Mouse (Mus musculus) telencephalon, adult 2 months (tissue): Measurements from ENCODE around the gene Tmem141.

Experiments used
- DNase-seq: peaks from one replicate; pipeline ENCODE4 v3.0.0-alpha.2; 2011; ENCODE audit warnings: low read depth, low spot score

Gene Tmem141

DNA sequence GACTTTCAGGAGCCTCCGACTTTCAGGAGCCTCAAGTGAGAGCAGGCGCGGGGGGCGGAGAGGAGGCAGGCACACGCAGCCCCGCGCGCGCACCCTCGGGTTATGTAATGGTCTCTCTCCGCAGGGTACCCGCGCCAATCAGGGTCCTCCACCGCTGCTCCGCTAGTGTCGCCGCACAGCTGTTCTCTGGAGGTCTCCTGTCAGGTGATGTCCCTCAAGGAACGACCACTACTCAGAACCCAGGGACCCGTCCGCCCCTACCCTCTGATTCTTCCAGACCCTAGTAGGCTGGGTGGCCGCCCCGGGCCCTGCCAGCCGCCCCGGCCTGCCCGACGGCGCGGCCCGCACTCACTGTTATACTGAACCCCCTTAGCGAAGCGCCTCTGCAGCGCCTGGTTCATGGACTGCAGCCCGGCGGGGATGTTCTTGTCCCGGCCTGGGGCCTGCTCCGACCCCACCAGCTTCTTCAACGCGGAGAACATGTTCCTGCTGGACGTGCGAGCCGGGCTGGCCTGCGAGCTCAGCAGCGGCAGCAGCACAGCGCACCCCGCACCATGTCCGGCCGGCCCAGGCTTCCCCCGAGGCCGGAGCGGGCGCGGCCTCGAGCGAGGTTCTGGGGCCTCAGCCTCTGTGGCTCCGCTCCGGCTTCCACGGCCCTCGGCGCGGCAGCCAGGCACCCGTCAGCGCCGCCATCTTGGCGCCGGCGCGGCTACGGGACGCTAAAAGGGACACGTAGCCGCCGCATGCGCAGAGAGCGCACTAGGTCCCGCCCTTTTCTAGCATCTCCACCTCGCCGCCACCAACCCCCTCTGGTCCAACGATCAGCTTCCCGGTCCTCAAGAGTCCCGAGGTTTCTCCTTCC, 13.8 kb downstream of the Tmem141 start, which contains the start of gene Rabl6:
Gene Rabl6 (minus strand): TSS at position 761 of the 862 bp plus-strand sequence.
- peak; percentile 69 for DNase-seq

DNA sequence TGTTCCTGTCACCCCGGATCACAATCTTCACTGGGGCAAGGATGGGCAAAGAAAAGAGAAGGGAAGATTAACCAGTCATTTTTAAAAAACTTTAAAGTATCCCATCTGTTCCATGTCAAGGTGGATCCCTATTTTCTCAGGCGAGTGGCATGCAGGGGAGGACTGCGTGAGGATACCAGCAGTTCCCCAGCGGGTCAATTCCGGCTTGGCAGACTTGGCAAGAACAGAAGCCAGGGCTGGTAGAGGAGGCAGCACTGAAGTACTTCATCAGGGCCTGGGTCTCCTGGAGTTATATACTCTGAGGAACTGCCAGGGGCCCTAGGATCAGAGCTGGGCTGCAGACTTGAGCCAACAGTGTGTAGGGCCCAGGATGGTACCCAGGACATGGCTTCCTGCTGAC, 19.3 kb downstream of the Tmem141 start:
- DNase-seq: no peak

DNA sequence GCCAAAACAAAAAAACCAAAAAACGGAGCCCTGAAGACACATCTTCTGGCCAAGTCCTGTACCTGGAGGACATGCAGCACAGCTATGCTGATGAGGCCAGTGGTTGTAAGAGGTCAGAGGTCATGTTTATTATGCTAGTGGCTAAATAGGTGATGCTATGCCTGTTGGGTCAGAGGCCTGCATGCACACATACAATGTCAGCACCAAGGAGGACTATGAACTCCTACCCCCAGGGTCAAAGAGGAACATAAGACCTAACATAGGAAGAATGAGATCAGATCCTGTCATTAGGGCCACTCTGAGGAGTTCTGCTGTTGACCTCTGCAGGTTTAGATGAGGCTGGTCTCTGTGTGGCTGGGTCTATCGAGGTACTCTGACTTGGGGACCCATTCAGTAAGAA, 21.8 kb downstream of the Tmem141 start:
- DNase-seq: no peak

DNA sequence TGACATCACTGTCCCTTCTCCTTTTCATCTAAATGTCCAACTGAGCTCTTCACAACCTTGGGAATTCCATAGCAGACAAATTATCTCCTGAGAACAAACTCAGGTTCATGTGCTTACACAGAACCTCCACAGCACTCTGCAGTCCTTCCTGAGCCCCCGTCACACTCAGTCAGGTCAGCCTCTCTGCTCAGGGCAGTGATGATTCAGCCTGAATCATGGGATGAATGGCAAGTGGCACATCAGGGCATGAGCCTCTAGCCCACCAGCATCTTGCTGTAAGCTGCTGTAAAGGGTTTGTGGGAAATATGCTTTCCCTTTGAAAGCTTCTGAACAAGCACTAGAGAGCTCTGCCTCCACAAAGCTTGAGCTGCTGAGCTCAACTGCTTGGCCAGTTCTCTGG, 23.1 kb downstream of the Tmem141 start:
- DNase-seq: no peak

DNA sequence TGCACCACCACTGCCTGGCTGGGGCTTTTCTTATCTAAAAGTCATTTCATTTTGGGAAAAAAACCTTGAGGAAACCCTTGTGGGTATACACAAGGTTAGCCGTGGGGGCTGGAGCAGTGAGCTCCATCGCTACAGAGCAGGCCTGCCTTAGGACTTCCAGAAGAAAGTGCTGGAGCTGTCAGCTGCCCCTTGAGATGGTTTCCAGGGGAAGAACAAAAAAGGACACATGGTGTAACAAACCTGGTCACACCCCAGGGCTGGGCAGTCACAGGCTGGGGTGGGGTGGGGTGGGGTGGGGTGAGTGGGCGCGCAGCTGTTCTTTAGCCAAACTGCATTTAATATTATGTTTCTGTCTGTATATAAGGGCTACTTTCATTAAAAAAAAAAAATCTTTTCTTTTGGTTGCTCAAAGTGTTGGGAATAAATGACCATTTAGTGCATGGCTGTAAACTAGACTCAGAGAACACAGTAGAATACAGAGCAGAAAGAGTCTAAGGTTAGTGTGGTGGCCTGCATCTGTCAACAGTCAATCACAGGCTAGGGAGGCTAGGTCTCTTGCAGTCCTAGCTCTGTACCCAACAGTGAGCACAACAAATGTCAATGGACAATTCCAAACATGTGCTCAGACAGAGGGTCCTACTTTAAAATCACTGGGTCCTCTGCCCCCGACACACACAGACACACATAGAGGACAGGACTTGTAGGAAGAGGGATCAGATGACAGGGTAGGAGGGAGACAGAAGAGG, 24.9 kb downstream of the Tmem141 start:
- no peak for DNase-seq

DNA sequence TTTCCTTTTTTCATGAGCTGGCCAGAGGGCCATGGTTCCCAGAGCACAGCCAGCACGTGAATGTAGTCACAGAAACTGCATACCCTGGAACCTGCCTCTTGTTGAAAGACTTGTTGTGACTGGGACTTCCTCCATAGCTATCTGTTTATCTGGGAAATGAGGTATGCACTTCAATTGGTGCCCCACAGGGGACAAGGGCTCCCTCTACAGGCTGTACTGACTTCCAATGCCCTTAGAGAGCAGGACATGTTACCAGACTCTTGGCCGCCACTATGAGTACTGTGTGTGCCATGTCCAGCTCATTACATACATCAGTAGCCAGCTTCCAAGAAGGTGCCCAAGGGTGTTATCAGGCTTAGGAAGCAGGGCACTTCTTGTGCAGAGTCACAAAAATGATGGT, 29.9 kb downstream of the Tmem141 start:
- no peak for DNase-seq

DNA sequence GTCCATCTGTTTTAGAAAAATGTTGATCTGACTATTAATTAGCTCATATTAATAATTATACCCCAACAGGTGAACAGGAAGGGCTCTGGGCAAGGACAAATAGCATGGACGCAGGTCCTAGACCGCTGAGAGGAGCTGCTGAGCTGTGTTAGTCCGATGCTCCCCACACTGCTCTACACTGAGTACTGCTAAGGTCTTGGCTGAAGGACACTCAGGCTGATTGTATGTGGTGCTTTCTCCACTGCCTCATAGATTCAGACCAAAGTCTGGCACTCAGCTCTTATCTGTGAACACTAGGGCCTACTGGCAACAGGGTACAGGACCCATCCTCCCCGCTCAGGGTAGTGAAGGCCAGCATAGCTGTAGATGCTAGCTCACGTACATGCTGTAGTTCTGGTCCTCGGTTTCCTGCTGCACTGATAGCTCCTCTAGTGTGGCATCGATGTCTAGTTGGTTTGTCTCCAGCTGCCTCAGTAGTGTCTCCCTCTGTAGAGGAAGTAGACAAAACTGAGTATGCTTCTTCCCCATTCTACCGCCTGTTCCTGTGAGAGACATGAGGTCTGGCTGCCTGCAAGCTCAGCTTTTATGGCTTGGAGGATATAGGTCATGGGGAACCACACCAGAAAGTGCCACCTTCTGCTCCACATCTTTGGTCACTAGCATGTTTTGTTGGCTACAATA, 33.4 kb downstream of the Tmem141 start:
- DNase-seq: no peak

DNA sequence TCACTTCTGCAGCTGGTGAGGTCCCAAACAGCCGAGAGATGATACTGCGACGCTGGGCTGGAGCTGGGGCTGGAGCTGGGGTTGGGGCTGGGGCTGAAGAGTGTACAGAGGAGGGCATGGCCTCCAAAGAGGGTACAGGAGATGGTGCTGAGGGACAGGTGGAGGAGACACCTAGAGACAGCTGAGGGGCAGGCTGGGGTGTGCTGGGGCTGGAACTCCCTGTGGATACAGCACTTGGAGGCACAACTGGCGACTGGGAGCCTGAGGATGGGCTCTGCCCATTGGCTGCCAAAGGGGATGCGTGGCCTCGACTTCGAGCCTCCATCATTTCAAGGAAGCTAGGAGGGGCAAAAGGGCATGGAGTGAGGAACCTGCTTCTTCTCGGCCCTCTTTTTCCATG, 34.5 kb downstream of the Tmem141 start:
- DNase-seq: no peak

DNA sequence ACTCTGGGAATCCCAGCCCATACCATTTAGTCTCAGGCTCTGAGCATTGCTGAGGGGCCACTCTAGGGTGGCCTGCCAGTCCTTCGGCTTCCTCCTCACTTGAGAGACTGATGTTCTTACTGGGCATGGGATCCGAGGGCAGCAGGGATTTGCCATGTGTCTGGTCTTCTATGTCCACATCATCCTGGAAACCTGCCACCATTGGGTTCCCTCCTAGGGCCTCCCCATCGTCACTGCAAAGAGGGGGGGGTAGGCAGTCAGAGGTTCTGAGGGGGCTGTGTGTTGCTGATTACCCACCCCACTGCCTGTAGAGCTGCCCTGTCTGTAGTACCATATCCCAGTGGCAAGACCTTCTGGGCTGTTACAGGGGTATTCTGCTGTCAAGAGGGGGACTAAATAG, 36.2 kb downstream of the Tmem141 start:
- no peak for DNase-seq

DNA sequence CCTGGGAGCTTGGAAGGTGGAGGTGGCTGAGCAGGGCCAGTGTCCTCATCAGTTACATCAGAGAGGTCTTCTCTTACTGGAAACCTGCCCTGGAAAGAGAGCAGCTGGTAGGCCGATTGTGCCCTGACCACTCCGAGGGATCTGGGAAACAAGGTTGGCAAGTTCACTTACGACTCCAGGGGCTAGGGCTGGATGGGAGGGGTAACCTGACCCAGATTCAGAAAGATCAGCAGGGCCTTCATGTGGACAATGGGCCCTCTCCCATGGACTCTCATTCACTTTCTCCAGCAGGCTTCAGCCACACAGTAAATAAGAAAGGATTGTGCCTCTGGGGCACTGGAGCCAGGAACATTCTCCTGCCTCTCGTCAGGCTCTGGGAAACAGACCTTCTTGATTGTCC, 36.9 kb downstream of the Tmem141 start:
- DNase-seq: no peak

DNA sequence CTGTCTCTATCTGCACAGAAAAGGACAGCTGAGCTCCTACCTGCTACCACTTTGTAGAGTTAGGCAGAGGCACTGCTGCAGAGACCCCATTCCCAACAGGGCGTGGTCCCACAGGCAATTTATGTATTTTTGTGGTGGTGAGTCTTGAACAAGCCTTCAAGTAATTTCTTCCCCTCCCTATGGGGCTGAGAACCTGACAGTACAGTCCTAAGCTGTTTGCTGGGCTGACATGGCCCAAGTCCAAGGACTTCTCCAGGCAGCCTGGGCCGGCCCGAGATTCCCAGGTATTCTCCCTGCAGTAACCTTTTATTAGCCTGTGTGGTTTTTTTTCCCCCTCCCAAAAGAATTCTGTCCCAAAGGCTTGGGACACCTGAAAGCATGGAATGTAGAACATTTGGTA, 37.7 kb downstream of the Tmem141 start:
- no peak for DNase-seq

DNA sequence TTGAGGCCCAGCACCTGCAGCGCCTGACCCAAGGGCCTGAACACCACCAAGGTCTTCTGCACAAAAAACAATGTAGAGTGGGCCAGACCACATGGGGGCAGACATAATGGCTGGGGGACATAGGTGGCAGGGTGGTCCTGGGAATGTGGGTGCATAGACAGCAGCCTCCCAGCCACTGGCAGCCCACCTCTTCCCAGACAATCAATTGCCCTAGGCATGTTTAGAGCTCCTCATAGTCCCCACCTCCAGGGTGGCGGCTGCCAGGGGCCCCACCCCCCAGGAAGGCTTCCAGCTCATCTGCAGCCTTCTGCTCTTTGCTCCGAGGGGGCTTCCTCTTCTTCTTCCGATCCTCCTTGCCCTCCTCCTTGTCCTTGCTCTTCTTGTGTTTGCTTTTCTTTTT, 38.2 kb downstream of the Tmem141 start:
- DNase-seq: no peak

DNA sequence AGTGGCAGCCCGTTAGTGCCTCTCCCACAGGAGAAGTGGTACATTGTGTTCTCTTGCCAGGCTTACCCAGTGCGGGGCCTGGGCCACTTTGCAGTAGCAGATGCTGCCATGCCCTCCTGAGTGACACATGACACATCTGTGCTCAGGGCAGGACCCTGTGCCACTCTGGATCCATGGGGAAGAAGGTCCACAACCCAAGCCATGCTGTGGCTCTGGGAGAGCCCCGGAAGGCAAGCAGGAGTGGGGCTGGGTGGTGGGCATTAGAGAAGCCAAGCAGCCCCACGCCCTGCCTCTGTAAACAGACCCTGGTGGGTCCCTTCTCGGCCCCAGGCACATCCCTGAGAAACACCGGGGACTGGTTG, 38.7 kb downstream of the Tmem141 start:
- DNase-seq: no peak

DNA sequence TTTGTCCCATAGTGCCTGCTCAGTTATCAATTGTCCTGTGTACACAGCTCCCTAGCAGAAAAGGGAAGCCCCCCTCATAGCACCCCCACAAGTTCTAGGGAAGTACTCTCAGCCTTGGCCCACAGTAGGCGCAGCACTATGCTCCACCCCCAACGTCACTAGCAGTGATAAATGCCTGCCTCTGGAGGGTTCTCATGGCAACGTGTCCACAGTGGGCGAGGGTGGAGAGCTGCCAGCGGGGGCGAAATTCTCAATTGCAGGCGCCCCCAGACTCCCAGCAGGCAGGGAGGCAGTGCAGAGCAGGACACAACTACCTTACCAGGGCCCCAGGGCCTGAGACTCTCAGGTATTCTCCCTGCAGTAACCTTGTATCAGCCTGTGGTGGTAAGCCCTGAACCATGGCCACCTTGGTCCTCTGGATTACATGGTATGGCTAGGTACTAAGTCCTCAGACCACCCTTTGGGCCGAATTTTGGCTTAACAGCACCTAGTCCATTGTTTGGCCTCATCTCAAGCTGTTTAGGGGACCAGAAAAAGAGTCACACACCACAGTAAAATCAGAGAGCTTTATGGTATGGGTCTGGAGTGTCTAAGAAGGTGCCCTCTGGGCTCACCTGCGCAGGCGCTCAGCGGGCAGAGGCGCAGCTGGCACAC, 39.2 kb downstream of the Tmem141 start:
- DNase-seq: peak; percentile 80

DNA sequence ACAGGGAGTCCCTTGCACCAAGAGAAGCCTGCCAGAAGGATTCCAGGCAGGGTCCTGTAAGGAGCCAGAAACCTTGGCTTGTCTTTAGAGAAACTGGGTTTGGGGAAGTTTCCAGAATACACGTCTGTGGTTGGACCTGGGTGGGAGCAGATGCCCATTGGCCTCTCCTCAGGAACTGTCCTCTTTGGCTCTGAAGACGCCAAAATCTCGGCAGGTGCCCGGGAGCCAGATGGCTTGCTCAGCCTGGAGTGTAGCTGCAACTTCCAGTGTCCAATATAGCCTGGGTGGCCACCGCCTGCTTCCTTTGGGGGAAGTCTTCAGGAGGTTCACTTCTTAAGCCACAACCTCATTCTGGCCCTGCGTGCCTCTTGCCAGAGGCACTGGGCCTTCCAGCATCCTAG, 39.9 kb downstream of the Tmem141 start:
- no peak for DNase-seq

DNA sequence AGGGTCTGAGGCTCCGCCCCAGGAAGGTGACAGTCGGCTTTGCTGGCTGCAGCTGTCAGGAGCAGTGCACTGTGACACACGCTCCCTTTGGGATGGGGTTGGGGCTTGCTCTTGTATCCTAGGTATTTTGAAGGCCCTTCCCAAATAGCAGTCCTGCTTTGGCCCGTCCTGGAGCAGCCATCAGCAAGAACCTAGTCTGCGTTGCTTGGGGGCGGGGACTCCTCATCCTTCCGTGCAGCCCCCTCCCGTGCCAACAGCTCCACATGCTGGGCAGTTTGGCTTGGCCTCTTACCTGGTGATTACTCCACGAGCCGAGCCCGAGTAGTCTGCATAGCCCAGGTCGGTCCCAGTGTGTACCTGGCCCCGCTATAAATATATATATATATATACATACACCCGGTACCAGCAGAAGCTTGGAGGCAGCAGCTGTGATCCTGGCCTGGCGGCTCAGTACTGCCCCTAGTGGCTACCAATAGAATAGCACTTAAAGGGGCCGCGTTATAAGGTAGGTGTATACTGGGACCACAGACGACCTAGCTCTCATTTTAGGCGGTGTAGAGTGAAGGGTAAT, 40.4 kb downstream of the Tmem141 start, which contains the start of gene Ajm1:
Gene Ajm1 (minus strand): TSS at position 464 of the 571 bp plus-strand sequence.
- DNase-seq: peak; percentile 56

DNA sequence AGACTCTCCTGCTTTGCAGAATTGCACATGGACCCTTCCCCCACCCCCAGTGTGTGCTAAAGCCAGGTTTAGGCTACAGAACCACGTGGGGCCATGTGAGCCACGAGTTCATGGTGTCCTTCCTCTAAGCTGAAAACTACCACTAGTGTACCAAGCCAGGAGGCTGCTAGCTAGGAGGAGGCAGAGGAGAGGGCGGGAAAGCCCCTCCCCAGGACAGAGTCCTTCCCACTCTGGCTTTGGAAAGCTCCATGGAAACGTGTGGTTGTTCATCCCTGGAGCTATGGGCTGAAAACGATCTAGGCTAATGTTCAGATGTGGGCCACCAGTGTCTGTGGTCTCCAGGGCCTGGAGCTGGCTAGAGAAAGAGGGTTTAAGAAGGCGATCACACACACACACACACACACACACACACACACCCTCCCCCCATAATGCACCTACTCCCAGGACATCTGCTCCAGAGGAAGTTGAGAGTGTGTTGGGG, 41.1 kb downstream of the Tmem141 start:
- peak; percentile 42 for DNase-seq

DNA sequence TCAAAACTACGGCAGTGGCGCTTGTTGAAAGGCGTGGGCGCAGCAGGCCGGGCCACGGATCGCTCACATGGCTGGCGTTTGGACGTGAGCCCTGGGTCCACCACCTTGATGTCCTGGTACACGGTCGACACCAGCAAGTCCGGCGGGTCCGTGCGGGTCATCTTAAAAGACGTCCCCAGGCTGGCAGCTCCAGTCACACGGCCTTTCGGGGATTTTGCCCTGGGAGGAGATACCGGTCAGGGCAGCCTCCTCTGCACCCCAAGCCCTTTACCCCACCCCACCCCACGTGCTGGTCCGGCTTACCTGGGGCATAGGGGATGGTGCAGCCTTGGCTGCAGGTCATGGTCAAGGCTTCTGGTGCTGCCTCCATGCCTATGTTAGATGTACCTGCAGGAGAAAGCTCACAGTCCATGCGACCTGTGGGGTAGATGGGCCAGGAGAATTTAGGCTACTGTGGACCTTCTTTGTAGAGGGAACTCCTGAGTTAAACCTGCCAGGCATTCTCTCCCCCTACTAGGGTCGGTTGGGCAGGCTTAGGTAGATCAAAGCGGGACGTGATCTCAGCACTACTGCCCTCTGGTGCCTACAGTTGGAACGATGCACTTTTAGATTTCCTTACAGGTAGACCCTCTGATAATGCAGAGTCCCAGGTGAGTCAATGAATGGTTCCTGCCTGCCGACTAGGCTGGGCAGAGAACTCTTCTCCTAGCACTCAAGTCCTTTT, 41.9 kb downstream of the Tmem141 start:
- no peak for DNase-seq

DNA sequence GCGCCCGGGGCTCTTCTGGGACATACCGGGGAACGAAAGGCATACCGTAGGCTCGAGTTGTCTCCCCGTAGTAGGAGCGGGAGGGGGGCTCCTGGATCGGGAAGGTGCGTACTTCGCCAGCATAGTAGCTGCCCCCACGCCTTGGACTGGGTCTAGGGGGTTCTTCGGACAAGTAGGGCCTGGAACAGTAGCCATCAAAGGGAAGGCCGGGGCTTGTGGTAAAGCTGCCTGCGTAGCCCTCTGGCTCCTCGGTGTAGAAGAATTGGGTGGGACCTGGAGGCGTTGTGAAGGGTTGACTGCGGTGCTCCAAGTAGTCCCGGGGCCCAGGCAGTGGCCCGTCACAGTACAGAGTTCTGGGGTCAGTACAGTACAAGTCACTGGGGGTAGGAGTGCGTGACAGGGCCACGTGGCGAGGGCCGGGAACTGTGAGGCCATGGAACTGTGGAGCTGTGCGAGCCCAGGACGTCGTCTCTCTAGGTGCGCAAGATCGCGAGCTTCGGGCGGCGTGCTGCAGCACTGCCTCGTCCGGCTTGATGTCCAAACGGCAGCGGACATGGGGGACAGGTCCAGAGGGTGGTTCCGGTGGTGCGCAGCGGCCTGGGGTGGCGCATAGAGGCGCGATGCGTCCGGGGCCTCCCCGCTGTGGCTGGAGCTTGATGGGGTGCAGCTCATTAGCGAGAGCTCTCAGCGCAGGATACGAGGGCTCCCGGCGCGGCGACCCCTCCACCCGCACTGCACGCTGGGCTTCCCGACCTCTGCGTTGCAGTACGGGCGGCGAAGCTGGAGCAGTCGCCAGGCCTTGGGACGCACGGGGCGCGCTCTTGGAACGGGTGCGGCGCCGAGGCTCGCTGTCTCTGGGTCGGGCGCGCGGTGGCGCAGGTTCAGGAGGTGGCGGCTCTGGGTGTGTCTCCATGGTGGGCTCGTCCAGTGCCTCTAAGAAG, 42.7 kb downstream of the Tmem141 start:
- no peak for DNase-seq
